Mouse (Mus musculus): Measurements from ENCODE around the gene Myo5a.

The Myo5a gene

DNA sequence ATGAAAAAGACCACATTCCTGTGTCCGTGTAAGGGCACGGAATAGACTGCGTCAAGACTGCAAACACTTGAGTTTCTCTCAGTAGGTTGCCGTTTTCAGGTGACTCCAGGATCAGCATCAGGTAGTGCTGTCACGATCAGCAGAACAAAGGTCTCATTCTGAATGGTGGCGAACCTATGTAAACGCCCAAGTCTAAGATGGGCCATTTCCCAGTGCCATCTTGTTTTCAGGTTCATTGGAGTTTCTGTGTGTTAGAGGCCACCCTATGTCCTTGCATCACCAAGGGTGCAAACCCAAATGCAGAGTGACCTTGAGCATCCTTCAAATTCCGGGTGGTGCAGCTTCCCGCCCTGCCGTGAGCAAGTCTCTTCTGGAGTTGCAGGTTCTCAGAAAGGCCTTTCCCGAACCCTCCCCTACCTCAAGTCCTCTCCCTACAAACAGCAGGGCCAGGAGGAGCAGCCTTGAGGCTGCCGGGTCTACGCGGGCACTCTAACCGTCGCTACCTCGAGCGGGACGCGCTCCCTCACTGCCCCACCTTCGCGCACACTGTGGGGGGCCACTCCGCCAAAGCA lies at the start of gene Myo5a:
Myo5a (plus strand) TSS at position 559 of the 572 bp plus-strand sequence.
- DNase-seq (ENCODE audit: extremely low read depth, low read depth, low spot score): no peak

DNA sequence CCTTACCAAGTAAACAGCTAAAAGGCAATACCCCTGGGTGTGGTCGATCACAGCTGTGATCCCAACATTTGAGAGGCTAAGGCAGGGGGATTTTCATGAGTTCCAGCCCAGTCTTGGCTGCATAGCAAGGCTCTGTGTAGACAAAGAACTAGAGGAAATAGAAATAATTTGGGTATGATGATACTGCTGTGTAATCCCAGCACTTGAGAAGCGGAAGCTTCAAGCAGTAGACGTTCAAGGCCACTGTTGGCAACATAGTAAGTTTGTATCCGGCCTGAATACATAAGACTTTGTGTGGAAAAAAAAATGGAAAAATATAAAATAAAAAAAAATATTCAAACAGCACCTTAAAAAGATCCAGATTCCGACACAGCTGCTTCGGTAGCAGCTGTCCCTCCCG lies 48.3 kb upstream of the Myo5a start:
- no peak for DNase-seq (ENCODE audit: extremely low read depth, low read depth, low spot score)

GRCm38 (mm10) chr9:75023150-75023894 lies 47.5 kb upstream of the Myo5a start:
- no peak for DNase-seq (ENCODE audit: extremely low read depth, low read depth, low spot score)

GRCm38 (mm10) chr9:75024089-75024488 lies 46.7 kb upstream of the Myo5a start:
- no peak for DNase-seq (ENCODE audit: extremely low read depth, low read depth, low spot score)

DNA sequence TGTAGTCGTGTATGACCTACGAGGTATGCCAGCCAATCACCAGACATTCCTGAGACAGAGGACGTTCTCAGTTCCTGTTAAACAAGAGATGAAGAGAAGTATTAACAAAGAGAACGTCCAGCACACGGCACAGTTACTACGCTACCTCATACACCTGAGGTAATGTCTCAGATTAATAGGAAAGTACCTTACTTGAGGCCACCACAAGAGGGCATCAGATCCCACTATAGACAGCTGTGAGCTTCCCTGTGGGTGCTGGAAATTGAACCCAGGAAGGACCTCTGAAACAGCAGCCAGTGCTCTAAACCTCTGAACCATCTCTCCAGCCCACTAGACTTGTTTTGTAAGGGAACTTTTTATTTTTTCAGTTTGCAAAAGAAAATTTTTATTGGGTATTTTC lies 45.1 kb upstream of the Myo5a start:
- no peak for DNase-seq (ENCODE audit: extremely low read depth, low read depth, low spot score)

DNA sequence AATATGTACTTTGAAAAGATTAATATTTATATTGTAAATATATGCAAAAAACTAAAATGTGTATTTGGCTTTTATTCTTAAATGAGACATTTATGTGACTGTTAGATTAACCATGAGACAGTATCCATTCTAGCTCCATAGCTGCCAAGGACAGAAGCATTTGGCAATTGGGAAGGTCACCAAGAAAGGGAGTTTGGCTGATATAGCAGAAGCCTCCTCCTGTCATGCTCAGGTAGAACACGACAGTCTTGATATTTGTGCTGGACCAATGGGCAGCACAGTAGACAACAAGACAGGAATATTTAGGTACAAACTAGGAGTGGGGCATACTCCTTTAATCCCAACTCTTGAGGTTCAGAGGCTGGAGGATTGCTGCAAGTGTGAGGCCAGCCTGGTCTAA lies 38.4 kb upstream of the Myo5a start:
- DNase-seq (ENCODE audit: extremely low read depth, low read depth, low spot score): no peak

DNA sequence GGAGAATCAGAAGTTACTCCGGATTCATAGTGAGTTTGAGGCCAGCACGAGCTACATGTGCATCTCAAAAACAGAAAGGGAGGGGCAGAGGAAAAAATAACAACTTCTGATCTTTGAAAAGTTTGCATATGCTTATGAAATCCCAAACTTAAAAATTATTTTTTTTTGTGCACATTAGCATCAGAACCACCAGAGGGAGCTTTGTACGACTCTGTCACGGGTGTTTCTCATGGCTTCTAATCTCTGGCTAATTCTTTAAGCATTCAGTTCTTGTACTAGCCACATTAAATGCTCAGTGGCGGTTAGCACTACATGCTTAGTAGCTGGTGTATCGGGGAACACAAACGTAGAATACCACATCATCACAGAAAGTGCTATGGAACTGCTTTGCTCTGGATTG lies 37.7 kb upstream of the Myo5a start:
- no peak for DNase-seq (ENCODE audit: extremely low read depth, low read depth, low spot score)

GRCm38 (mm10) chr9:75034691-75035090 lies 36.1 kb upstream of the Myo5a start:
- DNase-seq (ENCODE audit: extremely low read depth, low read depth, low spot score): no peak

GRCm38 (mm10) chr9:75035944-75036343 lies 34.9 kb upstream of the Myo5a start:
- DNase-seq (ENCODE audit: extremely low read depth, low read depth, low spot score): no peak

- no peak for DNase-seq (ENCODE audit: extremely low read depth, low read depth, low spot score)
Observed at GRCm38 (mm10) chr9:75037451-75038356, 33.1 kb upstream of the Myo5a start, which contains the start of gene Arpp19. Gene Arpp19 (plus strand): TSS chr9:75037614.

DNA sequence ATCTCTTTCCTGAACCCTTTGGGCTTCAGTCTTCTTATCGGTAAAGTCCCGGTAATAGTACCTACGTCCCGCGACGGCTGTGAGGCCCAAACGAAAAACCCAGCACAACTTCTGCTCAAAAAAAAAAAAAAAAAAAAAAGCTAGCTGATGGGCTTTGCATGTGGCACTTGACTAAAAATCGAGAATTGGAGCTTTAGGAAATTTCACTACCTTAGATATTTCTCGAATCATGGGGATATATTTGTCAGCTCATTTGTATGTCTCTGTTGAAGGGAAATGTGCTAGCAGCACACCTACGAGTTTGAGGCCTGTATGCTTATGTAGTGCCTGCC lies 32.5 kb upstream of the Myo5a start:
- no peak for DNase-seq (ENCODE audit: extremely low read depth, low read depth, low spot score)

GRCm38 (mm10) chr9:75040566-75040965 lies 30.2 kb upstream of the Myo5a start:
- no peak for DNase-seq (ENCODE audit: extremely low read depth, low read depth, low spot score)

DNA sequence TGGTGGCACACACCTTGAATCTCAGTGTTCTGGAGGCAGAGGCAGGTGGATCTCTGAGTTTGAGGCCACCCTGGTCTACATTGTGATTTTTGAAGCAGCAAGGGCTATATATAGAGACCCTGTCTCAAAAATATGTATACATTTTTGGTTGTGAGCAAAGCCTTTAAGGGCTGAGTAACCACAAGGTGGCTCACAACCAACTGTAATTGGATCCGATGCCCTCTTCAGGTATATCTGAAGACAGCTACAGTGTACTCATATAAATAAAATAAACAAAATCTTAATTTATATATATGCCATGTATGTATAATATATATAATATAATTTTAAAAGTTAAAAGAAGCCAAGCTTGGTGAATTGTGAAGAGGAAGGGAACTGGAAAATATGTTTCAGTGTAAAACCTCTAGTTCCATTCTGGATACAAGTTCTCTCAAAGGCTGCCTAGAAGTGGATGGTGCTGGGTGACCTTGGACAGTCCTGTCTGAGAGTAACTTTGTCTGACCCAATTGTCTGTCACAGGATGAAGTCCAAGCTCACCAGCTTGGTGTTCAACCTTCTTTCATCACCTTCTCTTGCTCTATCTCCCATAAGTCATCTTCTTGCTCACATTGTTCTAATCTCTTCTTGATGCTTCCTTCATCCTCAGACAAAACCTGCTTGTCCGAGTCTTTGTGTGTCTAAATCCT lies 28.8 kb upstream of the Myo5a start:
- DNase-seq (ENCODE audit: extremely low read depth, low read depth, low spot score): no peak

DNA sequence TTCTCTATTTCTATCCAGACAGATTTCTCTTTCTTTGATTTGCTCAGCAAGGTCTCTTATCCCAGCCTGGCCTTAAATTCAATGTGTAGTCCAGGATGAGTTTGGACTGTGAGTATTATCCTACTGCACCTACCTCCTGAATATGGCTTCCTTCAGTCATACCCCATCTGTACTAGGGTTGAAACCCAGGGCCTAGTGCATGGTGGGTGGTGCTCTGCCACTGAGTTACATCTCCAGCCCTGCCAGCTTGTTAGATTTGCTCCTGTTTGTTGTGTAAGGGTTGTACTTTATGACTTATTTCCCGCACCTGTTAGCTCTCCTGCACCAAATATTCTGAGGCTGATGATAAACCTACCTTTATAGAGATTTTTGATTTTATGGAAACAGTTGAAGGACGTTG lies 27.6 kb upstream of the Myo5a start:
- DNase-seq (ENCODE audit: extremely low read depth, low read depth, low spot score): no peak

GRCm38 (mm10) chr9:75047079-75047478 lies 23.7 kb upstream of the Myo5a start:
- DNase-seq (ENCODE audit: extremely low read depth, low read depth, low spot score): peak; percentile 65

DNA sequence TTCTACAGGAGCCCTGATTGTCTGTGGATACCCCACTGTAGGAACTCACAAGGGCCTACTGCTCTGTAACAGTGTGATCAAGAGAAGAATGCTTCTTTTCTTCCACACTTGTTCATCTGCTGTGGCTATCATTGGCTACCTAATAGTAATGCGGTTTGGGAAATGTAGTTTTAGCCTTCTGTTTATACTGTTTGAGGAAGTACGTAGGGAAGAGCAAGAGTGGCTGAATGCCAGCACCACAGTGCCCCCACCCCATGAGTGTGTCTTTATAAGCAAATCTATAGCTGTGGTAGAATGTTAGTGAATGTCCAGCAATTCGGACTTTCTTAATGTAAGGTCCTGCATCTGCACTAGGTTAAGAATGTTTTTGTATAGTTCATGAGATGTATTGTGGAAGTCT lies 21.7 kb upstream of the Myo5a start:
- DNase-seq (ENCODE audit: extremely low read depth, low read depth, low spot score): no peak

DNA sequence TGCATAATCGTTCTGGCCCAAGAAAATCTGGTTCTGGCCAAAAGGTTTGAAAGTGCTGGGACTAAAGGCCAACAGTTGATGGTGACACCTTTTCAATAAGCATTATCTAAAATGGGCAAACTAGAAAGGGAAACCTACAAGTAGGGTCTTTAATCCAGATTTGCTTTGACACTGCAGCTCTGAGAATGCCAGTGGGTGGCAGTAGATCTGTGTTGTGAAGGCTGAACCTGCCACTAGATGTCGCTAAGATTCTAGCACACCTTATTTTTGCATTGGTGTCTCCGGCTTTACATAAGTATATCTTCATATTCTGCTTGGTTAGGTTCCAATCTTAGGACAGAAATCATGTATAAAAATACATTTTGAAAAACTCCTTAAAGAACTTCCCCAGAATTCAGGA lies 20.8 kb upstream of the Myo5a start:
- no peak for DNase-seq (ENCODE audit: extremely low read depth, low read depth, low spot score)

- DNase-seq (ENCODE audit: extremely low read depth, low read depth, low spot score): no peak
Observed at GRCm38 (mm10) chr9:75051841-75052240, 19.0 kb upstream of the Myo5a start.

DNA sequence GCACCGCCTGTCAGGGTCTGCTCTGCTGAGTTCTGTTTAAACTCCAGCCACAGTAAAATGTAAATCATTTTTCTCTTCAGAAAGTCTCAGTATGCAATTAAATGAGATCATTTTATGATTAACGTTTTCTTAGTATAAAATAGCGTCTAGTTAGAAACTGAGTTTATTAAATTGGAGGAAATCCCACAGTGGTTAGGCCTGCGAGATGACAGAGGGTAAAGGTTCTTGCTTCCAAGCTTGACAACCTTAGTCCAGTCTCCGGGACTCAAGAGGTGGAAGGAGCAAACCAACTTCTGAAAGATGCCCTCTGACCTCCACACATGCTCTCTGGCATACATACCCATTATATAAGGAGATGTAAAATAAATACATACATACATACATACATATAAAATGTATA lies 15.8 kb upstream of the Myo5a start:
- DNase-seq (ENCODE audit: extremely low read depth, low read depth, low spot score): no peak

GRCm38 (mm10) chr9:75064678-75065331 lies 6.0 kb upstream of the Myo5a start:
- DNase-seq (ENCODE audit: extremely low read depth, low read depth, low spot score): no peak

All from fat pad, adult 2 months (tissue).